Mouse (Mus musculus): ENCODE data around the gene Tmem232. TPM values are rescaled to one million over a fixed set of nuclear protein-coding genes. Genes with fewer than 3 reads are reported as not detected.
A peak's percentile ranks its signal among the peaks of the same experiment; 100 is the strongest.
"Not testable (repeated sequence)": the region's sequence is repeated elsewhere in the genome, so short reads cannot be mapped to it uniquely, and the experiment has no call there.

The Tmem232 gene
- polyA plus RNA-seq, 2 experiments, result 0.14 to 0.19 TPM

- H3K9ac ChIP-seq (ENCODE audit: low read depth, low read length, severe bottlenecking), result no peak overlapping the region
- H3K4me1 ChIP-seq (ENCODE audit: control insufficient read depth, insufficient read depth, low read length), result no peaks in the 10 kb centered on the region
- no peak for DNase-seq (ENCODE audit: low spot score)
- ATAC-seq (ENCODE audit: low FRiP score, low read depth), result no peak
- H3K4me2 ChIP-seq (replicated peaks; ENCODE audit: low read depth, low read length, severe bottlenecking), result no peak overlapping the region
- H3K27me3 ChIP-seq (ENCODE audit: control insufficient read depth, insufficient read depth, low read length), result no peaks in the 10 kb centered on the region
- TF ChIP-seq POLR2A (IDR thresholded peaks at IDR 0.05; ENCODE audit: borderline replicate concordance, extremely low read depth, insufficient read depth, insufficient read length), result no peak
- no peak overlapping the region for H3K27ac ChIP-seq (replicated peaks; ENCODE audit: low read depth, low read length)
- no peaks in the 10 kb centered on the region for H3K9me3 ChIP-seq (ENCODE audit: control insufficient read depth, low read length)
- H3K36me3 ChIP-seq (ENCODE audit: control insufficient read depth, insufficient read depth, low read length), result no peaks in the 10 kb centered on the region
- no peak overlapping the region for H3K4me3 ChIP-seq (replicated peaks; ENCODE audit: low read length)
Observed at GRCm38 (mm10) chr17:65450818-65451217, 89.8 kb downstream of the Tmem232 start.

GRCm38 (mm10) chr17:65437906-65438305, 102.7 kb downstream of the Tmem232 start:
- not testable (repeated sequence) for H3K9ac ChIP-seq (ENCODE audit: low read depth, low read length, severe bottlenecking); H3K4me1 ChIP-seq (ENCODE audit: control insufficient read depth, insufficient read depth, low read length); ATAC-seq (ENCODE audit: low FRiP score, low read depth); H3K4me3 ChIP-seq (replicated peaks; ENCODE audit: low read length); DNase-seq (ENCODE audit: low spot score); H3K27me3 ChIP-seq (ENCODE audit: control insufficient read depth, insufficient read depth, low read length); H3K9me3 ChIP-seq (ENCODE audit: control insufficient read depth, low read length); H3K4me2 ChIP-seq (replicated peaks; ENCODE audit: low read depth, low read length, severe bottlenecking); H3K27ac ChIP-seq (replicated peaks; ENCODE audit: low read depth, low read length); H3K36me3 ChIP-seq (ENCODE audit: control insufficient read depth, insufficient read depth, low read length)
- 82% methylated on average over 12 of the region's 12 CpGs for WGBS

GRCm38 (mm10) chr17:65419124-65419523, 121.5 kb downstream of the Tmem232 start:
- peaks cover 5% of the 10 kb centered on the region; the same call in 1 of the 2 replicates for H3K4me1 ChIP-seq (ENCODE audit: control insufficient read depth, insufficient read depth, low read length)
- no peak for TF ChIP-seq POLR2A (IDR thresholded peaks at IDR 0.05; ENCODE audit: borderline replicate concordance, extremely low read depth, insufficient read depth, insufficient read length)
- H3K9ac ChIP-seq (ENCODE audit: low read depth, low read length, severe bottlenecking), result no peak overlapping the region
- H3K27ac ChIP-seq (replicated peaks; ENCODE audit: low read depth, low read length), result no peak overlapping the region
- no peak for DNase-seq (ENCODE audit: low spot score)
- ATAC-seq (ENCODE audit: low FRiP score, low read depth), result no peak
- no peaks in the 10 kb centered on the region for H3K9me3 ChIP-seq (ENCODE audit: control insufficient read depth, low read length)
- H3K4me3 ChIP-seq (replicated peaks; ENCODE audit: low read length), result no peak overlapping the region
- no peaks in the 10 kb centered on the region for H3K36me3 ChIP-seq (ENCODE audit: control insufficient read depth, insufficient read depth, low read length)
- no peak overlapping the region for H3K4me2 ChIP-seq (replicated peaks; ENCODE audit: low read depth, low read length, severe bottlenecking)
- no peaks in the 10 kb centered on the region for H3K27me3 ChIP-seq (ENCODE audit: control insufficient read depth, insufficient read depth, low read length)

- H3K4me2 ChIP-seq (replicated peaks; ENCODE audit: low read depth, low read length, severe bottlenecking), result no peak overlapping the region
- H3K4me1 ChIP-seq (ENCODE audit: control insufficient read depth, insufficient read depth, low read length), result no peaks in the 10 kb centered on the region
- no peaks in the 10 kb centered on the region for H3K9me3 ChIP-seq (ENCODE audit: control insufficient read depth, low read length)
- no peaks in the 10 kb centered on the region for H3K36me3 ChIP-seq (ENCODE audit: control insufficient read depth, insufficient read depth, low read length)
- DNase-seq (ENCODE audit: low spot score) (no peak), ATAC-seq (ENCODE audit: low FRiP score, low read depth) (no peak)
- H3K27me3 ChIP-seq (ENCODE audit: control insufficient read depth, insufficient read depth, low read length), result no peaks in the 10 kb centered on the region
- no peak overlapping the region for H3K4me3 ChIP-seq (replicated peaks; ENCODE audit: low read length)
- no peak for TF ChIP-seq POLR2A (IDR thresholded peaks at IDR 0.05; ENCODE audit: borderline replicate concordance, extremely low read depth, insufficient read depth, insufficient read length)
- no peak overlapping the region for H3K9ac ChIP-seq (ENCODE audit: low read depth, low read length, severe bottlenecking)
- WGBS, result 71% methylated on average over 9 of the region's 9 CpGs
- no peak overlapping the region for H3K27ac ChIP-seq (replicated peaks; ENCODE audit: low read depth, low read length)
Observed at GRCm38 (mm10) chr17:65405309-65405708, 135.3 kb downstream of the Tmem232 start.

GRCm38 (mm10) chr17:65400914-65401313, 139.7 kb downstream of the Tmem232 start:
- ATAC-seq (ENCODE audit: low FRiP score, low read depth), result no peak

GRCm38 (mm10) chr17:65384411-65384962, 156.1 kb downstream of the Tmem232 start:
- DNase-seq (ENCODE audit: low spot score) (no peak), ATAC-seq (ENCODE audit: low FRiP score, low read depth) (no peak)
- no peaks in the 10 kb centered on the region for H3K9me3 ChIP-seq (ENCODE audit: control insufficient read depth, low read length)
- H3K36me3 ChIP-seq (ENCODE audit: control insufficient read depth, insufficient read depth, low read length), result no peaks in the 10 kb centered on the region
- H3K4me3 ChIP-seq (replicated peaks; ENCODE audit: low read length), result no peak overlapping the region
- no peaks in the 10 kb centered on the region for H3K27me3 ChIP-seq (ENCODE audit: control insufficient read depth, insufficient read depth, low read length)
- H3K4me2 ChIP-seq (replicated peaks; ENCODE audit: low read depth, low read length, severe bottlenecking), result no peak overlapping the region
- H3K4me1 ChIP-seq (ENCODE audit: control insufficient read depth, insufficient read depth, low read length), result no peaks in the 10 kb centered on the region
- no peak overlapping the region for H3K9ac ChIP-seq (ENCODE audit: low read depth, low read length, severe bottlenecking)
- TF ChIP-seq POLR2A (IDR thresholded peaks at IDR 0.05; ENCODE audit: borderline replicate concordance, extremely low read depth, insufficient read depth, insufficient read length), result no peak
- no peak overlapping the region for H3K27ac ChIP-seq (replicated peaks; ENCODE audit: low read depth, low read length)
- 83% methylated on average over 9 of the region's 9 CpGs for WGBS

More at GRCm38 (mm10) chr17:65400914-65401313, 139.7 kb downstream of the Tmem232 start:
- no peak overlapping the region for H3K4me2 ChIP-seq (replicated peaks; ENCODE audit: low read depth, low read length, severe bottlenecking)
- H3K27me3 ChIP-seq (ENCODE audit: control insufficient read depth, insufficient read depth, low read length), result no peaks in the 10 kb centered on the region
- no peak for TF ChIP-seq POLR2A (IDR thresholded peaks at IDR 0.05; ENCODE audit: borderline replicate concordance, extremely low read depth, insufficient read depth, insufficient read length)
- no peaks in the 10 kb centered on the region for H3K4me1 ChIP-seq (ENCODE audit: control insufficient read depth, insufficient read depth, low read length)
- H3K9me3 ChIP-seq (ENCODE audit: control insufficient read depth, low read length), result no peaks in the 10 kb centered on the region
- peak; percentile 64 for DNase-seq (ENCODE audit: low spot score)
- H3K9ac ChIP-seq (ENCODE audit: low read depth, low read length, severe bottlenecking), result no peak overlapping the region
- H3K27ac ChIP-seq (replicated peaks; ENCODE audit: low read depth, low read length), result no peak overlapping the region
- 28% methylated on average over 1 of the region's 1 CpGs for WGBS
- H3K4me3 ChIP-seq (replicated peaks; ENCODE audit: low read length), result no peak overlapping the region
- H3K36me3 ChIP-seq (ENCODE audit: control insufficient read depth, insufficient read depth, low read length), result no peaks in the 10 kb centered on the region
